Mouse (Mus musculus) megakaryocyte progenitor cell, adult 5-6 weeks (primary cell): Measurements from ENCODE around the gene Acaca. TPM values are rescaled to one million over a fixed set of nuclear protein-coding genes. Genes with fewer than 3 reads are reported as not detected.

Experiments
- ATAC-seq: replicated peaks from 2 replicates; pipeline ENCODE4 v1.8.0; 2016; ENCODE audit warnings: mild to moderate bottlenecking, moderate TSS enrichment, inconsistent platforms; ENCODE audit not compliant: poor library complexity
- total RNA-seq, 2 experiments: library from RNA; stranded (forward) in 1 of 2; stranded (reverse) in 1 of 2; fragments of 157-497, 149-512 nt in 1 of 2; fragments of 200-1000 nt in 1 of 2; gene quantifications; 2 replicates each; pipeline versions ENCODE4 v1.2.3 to v1.2.4; 2015 to 2017

The Acaca gene
- total RNA-seq, 2 experiments from 2014 or later, result 32.8 to 33.0 TPM

- no peak for ATAC-seq
Observed at GRCm38 (mm10) chr11:84145201-84145798, 15.8 kb downstream of the Acaca start.

- ATAC-seq, result no peak
Observed at GRCm38 (mm10) chr11:84146081-84146480, 16.6 kb downstream of the Acaca start.

DNA sequence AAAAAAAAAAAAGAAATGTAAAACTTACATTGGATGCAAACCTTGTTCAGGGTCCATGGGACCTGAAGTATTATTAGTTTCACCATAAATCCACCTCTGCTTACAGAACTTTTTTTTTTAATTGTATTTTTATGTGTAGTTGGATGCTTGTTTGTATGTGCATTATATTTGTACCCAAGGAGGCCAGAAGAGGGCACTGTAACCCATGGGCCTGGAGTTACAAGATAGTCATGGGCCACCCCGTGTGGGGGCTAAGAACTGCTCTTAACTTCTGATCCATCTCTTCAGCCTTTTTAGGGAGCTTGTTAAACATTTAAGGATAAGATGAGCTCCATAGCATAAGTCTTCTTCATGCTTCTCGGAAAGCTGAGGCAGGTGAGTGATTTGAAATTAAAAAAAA, 21.4 kb downstream of the Acaca start:
- peak; percentile 74; the same call in 1 of the 2 replicates for ATAC-seq

- no peak for ATAC-seq
Observed at GRCm38 (mm10) chr11:84156535-84157262, 27.2 kb downstream of the Acaca start.

DNA sequence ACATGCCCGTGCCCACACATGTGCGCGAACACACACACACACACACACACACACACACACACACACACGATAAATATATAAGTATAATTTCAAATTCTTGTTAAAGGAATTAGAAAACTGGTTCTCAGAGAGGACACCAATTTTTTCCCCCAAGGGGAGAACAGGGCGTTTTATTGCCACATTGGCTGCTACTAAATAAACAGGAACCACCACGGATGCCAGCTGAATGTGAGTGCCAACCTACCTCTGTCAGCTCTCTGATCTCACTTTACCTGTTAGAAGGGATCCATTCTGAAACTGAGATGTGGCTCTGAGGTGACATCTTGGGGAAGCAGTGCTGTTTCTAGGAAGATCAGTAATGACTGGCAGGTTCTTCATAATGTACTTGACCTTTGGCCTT, 34.7 kb downstream of the Acaca start:
- no peak for ATAC-seq

GRCm38 (mm10) chr11:84164561-84164960, 35.1 kb downstream of the Acaca start:
- no peak for ATAC-seq

- no peak for ATAC-seq
Observed at GRCm38 (mm10) chr11:84167046-84167526, 37.6 kb downstream of the Acaca start, which contains the start of gene Gm11437. Gm11437 (minus strand) TSS chr11:84167476.

DNA sequence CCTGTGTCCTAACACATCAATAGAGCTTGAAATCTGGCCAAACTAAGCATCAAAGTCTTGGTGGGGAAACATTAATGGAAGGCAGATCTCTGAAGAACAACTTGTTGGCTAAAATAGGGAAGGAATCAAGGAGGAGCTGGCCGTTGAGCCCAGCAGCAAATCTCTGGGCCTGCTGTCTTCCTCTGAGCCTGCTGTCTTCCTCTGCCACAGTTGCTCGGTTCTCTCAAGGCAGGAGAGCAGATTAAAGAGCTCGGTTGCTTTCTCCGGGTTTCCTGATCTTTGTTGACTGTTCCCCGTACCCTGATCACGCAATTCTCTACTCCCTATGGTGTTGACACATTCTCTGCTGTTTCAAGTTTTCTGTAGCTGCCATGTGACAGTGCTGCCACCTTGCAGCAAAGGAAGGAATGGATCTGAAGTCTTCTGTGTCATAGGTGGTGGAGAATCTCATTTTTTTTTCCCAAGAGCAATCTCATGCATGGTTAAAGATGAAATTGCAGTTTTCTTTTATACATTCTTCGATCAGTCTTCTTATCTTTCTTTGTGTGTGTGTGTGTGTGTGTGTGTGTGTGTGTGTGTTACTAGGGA, 39.3 kb downstream of the Acaca start:
- peak; percentile 75 for ATAC-seq

DNA sequence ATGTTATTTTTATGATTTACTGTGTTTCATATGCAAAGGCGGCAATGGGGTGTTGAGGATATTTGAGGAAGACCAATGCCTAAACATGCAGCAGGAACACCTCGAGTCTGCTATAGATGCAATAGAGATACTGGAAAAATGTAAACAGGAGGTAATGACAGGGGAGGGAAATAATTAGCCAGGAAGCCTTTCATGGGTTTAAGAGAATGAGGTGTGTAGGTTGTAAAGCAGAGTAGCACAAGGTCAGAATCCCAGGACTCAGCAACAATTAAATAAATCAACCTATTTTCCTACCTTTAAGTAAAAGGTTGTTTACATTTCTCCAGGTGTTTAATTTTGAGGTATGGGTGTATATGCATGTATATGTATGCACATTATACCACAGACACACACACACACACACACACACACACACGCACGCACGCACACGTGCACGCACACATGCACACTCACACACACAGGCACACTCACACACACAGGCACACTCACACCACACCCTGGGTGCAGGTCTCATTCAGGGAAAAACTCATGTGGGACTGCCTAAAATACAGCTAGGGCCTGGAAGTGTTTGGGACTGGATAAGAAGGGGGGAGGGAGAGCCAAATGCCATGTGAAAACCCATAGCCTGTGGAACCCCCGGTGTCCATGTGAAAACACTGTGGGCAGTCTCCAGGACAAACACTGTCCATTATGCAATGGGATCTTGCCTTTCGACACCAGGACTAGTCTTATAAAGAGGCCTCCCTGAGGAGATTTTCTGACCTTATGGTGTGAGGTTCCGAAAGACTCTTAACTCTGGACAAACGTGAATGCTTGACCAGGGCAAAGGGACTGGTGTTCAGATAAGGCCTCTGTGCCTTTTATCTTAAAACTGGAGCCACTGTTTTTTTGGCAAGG, 43.3 kb downstream of the Acaca start:
- no peak for ATAC-seq

- no peak for ATAC-seq
Observed at GRCm38 (mm10) chr11:84178571-84178970, 49.1 kb downstream of the Acaca start.

DNA sequence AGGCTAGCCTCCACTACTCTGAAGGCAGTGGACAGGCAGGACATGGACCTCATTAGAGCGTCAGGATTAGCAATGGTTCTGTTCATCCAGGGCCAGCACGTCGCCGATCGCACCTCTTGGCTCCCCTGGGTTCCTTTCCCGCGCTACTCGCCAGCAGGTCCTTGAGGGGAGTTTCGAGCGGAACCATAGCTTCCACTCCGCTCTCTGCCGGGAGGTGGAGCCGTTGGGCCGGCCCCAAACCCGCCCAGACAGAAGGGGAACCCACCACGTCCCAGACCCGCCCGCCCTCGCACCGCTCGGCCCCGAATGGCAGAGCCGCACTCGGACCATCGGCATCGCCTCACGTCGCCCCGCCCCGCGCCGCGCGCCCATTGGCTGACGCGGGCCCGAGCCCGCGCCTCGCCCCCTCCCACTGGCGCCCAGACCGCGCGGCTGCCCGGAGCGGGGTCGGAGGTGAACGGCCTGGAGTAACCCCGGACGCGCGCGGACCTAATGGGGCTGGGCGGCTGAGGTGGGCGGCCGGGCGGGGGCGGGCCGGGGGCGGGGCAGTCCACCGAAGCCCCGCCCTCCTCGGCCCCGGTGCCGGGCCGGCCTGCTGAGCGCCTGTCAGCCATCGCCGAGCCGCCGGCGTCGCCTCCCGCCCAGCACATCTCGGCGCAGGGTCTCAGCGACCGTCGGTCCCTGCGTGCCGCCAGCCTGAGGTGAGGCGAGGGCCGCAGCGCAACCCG, 49.9 kb downstream of the Acaca start:
- ATAC-seq, result peak; percentile 87

GRCm38 (mm10) chr11:84179954-84180598, 50.6 kb downstream of the Acaca start:
- ATAC-seq, result peak; percentile 56

DNA sequence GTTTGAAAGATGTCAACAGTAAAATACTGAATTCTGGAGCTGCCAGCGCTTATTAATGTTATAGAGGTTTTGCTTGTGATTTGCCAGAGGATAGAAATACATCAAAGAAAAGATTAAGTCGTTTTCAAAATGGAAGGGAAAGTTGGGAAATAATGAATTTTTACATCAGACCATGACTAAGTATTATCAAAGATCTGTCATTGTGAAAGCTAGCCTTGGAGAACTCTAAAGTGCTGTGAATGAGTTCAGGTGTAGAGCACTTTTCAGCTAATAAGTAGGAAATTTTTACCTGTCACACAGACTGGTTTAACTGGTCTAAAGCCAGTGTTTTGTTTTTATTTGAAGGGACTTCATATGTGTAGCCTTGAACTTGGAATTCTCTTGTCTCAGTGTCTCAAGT, 51.8 kb downstream of the Acaca start:
- ATAC-seq, result no peak

- ATAC-seq, result no peak
Observed at GRCm38 (mm10) chr11:84188530-84188929, 59.1 kb downstream of the Acaca start.

DNA sequence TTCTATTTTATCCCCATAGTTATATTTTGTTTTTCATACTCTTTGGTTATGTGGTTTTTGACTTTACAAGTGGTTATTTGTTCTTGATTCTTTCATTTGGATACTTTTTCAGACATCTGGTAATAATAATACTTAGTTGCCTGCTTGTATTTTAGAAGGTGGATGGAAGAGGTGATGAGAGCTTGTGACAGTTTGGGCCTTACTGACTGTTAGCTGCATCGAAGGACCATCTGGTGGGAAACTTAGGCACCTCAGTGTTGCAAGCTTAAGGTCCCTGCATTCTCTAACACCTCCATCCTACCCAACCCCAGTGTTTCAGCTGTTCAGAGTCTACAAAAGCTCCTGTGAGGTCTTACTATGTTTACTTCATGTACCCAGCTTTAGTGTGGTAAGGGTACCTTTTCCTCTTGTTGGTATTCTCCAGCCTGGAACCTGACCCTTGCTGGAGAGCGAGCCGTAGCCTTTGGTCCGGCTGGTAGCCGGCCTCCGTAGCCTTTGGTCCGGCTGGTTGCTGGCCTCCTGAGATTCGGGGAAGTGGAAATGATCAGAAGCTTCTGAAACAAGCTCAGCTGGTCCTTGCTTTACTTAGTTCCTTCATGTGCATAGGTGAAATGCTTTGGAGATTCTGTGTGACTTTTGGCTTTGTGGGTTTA, 61.2 kb downstream of the Acaca start:
- no peak for ATAC-seq

DNA sequence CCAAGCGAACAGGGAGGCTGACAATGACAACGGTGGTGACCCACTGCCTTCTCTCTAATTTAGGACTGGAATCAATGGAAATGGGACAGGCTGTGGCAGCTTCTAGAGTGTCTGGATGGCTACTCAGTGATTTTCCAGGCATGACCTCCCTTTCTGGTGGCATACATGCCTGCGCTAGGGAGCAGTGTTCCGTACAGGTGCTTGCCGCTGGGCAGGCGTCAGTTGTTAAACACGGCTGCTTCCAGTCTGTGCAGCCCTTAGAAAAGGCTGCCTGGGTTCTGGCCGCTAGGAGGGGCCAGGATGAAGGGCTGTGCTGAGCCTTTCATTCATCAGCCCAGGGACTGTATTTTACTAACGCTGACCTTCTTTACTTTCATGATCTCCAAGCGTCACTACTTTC, 63.8 kb downstream of the Acaca start:
- no peak for ATAC-seq

DNA sequence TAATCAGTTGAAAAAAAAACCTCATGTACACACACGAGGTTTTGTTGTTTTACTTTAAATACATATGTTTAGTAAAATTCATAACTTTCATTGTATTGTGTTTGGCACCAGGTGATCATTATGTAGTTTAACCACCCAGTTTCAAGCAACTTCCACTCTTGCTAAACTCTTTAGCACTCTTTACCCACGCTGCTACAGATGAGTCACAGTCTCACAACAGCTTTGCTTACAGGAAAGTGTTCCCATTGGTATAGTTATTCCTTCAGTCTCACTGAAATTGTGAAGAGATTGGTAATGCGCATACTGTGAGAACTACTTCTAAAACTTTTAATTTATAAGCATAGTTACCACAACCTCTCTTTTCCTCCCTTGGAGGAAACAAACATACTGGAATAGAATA, 65.3 kb downstream of the Acaca start:
- no peak for ATAC-seq

DNA sequence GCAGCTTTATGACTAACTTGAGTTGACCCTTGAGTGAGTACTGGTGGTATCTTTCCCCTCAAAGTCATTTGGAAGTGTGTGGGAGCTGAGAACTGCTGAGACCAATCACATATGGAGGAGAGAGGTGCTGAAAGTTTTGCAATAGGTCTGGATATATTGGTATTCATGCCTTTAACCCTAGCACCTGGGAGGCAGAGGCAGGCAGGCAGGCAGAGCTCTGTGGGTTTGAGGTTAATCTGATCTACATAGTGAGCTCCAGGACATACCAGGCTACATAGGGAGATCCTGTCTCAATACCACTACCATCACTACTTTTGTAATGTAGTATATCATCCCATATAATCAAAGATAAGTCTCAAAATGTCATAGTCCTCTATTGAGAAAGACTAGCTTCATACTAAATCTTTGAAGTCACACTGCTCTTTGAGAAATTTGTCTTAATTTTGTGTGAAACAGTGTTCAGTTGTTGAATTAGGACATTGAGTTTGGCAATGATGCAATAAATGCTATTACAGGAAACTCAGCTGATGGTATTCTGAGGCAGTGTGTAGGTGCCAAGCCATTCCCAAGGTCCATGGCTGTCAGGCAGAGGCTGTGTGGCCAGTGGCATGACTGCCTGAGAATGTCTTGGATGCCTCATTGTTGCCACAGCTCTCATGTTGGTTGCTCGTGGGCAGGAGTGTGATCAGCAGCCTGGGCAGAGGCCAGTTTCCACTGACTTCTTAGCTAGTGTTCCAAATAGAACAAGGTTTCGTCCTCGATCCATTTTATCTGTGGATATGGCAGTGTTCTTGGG, 68.3 kb downstream of the Acaca start:
- ATAC-seq, result 0 out of 2 replicates have a peak, but pooled peaks have one; percentile 26
